Mouse (Mus musculus): ENCODE results near the gene Hsd17b12. TPM values are rescaled to one million over a fixed set of nuclear protein-coding genes. Genes with fewer than 3 reads are reported as not detected.
A peak's percentile ranks its signal among the peaks of the same experiment; 100 is the strongest.

The Hsd17b12 gene
- total RNA-seq, 2 experiments from 2014 or later, result 31.3 to 31.6 TPM

DNA sequence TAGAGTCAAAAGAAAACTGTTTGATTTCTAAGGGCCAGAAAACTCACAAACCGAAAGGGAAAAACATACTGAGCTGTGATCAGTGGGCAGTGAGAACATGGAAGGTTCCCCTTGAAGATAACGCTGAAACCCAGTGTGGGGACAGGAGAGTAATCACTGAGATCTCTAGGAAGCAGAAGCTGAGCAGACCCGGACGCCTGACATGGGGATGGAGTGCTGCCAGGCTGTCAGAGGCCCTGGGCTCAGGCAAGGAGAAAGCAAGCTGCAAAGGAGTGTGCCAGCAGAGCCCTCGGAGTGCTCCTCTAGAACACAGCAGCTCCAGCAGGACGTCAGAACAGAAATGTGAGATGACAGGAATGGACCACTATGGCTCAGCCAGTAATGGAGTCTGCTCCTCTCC, 133.1 kb downstream of the Hsd17b12 start:
- no peak for DNase-seq (ENCODE audit: low spot score in 2 of 2)

DNA sequence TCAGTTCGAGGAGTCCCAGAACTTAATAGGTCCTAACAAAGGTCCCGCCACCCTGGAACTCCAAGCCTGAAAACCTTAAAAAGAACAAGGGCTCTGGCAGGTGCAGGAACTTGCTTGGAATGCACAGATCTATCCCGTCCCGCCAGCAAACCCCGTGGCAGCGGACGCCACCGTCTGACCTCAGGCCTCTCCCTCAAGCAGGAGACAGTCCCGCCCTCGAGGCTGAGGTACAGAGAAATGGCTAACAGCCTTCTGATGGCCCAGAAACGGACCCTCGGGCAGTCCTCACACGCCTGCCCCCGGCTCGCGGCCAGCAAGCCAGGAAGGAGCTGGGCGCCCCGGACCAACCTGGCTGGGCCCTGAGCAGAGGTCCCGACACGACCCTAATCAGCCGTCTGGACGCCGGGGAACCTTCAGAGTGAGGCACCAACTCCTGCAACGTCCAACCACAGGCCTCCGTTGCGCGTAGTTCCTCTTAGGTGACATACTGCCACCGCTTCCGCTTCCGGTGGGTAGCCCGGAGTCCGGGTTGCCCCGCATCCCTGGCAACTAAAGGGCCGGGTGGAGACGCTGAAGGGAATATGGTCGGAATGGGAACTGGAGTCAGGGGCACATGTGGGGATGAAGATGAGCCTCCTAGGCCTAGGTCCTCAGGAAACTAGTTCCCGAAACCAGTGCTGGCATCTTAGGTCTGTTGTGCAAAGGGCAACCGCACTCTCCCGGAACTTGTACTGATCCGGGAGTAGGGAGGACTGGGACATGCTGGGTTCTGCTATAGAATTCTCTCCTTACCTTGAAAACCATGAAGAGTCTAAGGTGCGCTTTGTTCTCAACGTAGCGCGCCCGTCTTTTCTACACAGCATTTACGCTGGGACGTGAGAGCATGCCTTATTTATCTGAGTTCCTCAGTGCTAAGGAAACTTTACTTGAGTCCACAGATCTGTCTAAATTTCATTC, 147.2 kb downstream of the Hsd17b12 start, which contains the start of gene Alkbh3:
Alkbh3 (minus strand) TSS at position 473 of the 957 bp plus-strand sequence.
- peak; percentile 84 to 91 for DNase-seq (ENCODE audit: low spot score in 2 of 2)

DNA sequence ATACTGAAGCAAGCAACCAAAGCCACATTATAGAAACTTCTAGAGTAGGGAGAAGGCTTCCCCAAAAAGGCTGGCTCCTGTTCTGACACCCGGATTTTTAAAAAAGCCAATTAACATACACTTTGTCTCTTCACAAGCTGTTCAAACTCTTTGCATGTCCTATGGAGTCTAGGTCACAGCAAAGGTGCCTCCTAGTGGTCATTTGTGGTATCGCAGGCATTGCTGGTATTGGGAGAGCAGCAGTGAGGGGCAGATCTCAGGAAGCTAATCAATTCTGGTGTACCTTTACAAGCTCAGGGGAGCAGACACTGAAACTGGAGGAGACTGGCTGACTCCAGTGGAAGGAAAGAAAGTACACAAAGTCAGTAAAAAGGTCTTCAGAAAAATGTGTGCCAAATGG, 155.4 kb downstream of the Hsd17b12 start:
- peak; percentile 71 to 83 for DNase-seq (ENCODE audit: low spot score in 2 of 2)

DNA sequence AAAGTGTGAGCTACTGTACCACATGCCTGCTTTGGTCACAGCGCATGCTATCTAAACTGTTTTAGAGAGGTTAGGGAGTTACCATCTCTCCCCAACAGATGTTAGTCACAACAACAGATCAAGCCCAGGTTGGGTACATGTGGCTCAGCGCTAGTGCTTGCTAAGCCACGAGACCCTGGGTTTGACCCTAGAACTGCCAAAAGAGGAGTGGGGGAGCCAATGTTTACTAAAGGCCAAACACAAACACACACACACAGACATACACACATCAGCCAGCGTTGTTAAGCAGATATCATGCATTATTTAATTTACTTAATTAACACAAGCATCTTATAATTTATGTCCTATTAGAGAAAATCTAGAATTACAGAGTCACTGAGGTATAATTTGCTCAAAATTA, 155.8 kb downstream of the Hsd17b12 start:
- DNase-seq (ENCODE audit: low spot score in 2 of 2), result no peak

DNA sequence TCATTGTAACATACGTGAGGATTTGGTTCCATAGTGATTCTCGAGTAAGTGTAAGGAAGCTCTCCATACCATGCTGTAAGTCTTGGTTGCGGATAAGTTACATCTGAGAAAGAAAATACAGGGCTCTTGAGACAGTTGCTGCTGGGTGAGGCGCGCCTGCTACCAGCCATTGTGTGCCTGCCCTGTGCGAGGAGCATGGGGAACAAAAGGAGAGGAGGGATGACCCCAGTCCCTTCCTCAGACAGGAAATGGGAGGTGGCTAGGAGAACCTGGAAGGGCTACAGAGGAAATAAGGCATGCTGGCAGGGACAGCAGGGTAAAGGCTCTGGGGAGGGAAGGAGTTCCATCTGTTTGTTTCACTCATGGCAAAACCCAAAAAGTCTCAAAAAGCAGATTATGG, 156.4 kb downstream of the Hsd17b12 start:
- no peak for DNase-seq (ENCODE audit: low spot score in 2 of 2)

DNA sequence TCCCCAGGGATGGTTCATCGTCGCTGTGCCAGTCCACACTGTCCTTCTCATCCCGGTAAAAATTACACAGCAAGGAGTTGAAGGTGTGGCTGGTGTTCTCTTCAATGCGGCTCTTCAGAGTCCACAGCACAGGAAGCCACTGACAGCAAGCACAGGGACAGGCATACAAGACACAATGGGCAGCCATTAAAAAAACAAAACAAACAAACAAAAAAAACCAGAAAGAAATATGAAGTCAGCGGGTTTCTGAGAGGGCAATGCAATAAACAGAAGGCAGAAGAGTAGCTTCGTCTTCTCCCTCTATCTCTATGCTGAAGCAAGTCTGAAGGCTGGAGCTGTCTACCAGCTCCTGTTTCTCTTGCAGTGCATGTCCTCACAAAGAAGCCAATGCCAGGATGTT, 161.5 kb downstream of the Hsd17b12 start, which contains the start of gene Gm27027:
Gm27027 (minus strand) TSS at position 101 of the 400 bp plus-strand sequence.
- no peak for DNase-seq (ENCODE audit: low spot score in 2 of 2)

DNA sequence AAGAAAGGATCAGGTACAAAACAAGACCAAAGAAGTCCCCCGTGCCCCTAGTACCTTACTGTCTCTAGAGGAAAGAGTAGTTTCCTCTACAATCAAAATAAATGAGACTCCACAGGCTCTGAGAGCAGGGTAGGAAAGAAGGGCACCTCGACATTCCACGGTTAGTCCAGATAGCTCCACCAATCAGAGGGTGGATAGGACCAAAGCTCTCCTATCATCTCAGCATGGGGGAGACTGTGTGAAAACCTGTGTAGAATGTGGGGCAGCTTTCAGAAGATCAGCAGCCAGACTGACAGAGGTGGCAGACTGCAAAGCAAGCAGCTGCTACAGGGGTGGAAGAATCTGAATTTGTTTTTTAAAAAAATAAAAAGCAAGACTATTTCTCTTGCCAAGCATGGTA, 165.0 kb downstream of the Hsd17b12 start:
- no peak for DNase-seq (ENCODE audit: low spot score in 2 of 2)

DNA sequence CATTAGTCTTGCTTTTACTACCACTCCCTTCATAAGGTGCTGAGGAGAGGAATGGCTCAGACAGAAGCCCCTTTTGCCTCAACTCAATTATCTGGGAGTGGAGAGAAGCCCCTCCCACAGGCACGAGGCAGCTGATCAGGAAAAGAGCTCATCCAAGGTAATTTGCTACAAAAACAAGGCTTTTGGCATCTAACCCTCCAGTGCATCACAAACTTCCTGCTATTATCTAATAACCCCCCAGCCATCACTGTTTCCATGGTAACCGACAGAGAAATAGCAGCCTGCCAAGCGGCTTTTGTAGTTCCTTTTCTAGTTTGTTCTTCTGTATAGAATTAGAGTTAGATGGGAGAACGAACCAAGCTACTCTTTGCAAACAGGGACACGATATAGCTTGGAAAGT, 165.5 kb downstream of the Hsd17b12 start:
- DNase-seq (ENCODE audit: low spot score in 2 of 2), result no peak

DNA sequence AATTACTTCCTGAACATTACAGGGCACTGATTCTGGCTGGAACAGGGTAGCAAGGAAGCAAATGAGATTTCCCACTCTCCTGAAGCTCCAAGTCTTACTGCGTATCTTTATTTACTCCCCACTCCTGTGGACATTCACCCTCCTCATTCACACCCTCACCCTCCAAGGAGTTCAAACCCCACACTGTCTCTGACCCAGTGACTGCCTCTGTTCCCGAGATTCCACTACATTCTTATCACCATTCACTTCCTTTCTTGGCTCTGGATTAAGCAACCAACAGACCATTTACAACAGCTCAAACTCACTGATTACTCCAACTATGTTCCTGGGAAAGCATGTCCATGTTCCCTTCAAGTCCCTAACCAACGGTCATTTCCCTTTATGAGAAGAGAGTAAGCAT, 166.4 kb downstream of the Hsd17b12 start:
- no peak for DNase-seq (ENCODE audit: low spot score in 2 of 2)

DNA sequence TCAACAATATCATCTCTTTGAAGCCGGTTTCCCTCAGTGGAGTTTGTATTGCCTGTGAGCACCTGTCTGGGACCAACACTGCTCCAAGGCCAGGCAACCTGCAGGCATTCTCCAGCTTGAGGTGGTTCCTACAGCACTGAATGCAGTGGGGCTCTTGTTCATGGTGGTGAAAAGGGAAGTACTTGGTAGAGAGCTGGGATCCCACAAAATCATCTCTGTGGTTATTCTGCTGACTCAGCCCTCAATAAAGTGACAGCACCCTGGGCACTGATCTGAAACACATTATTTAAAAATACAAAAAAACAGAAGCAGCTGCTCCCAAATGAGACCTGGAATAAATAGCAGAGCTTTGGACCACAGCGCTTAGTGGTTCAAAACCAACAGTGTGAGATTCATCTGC, 169.3 kb downstream of the Hsd17b12 start:
- no peak for DNase-seq (ENCODE audit: low spot score in 2 of 2)

Small RNAs within 50 kb of the gene (microRNA-seq; reads per million reads assigned to microRNA genes)
- not detected for gene Gm23630

Other genes starting within 250 kb of the Hsd17b12 start
- 10 to 100 TPM; 29.8 to 35.1 TPM for gene Gm13889, start 200.8 kb downstream of the Hsd17b12 start, total RNA-seq (2021)
- gene Gm27027, start 161.6 kb downstream of the Hsd17b12 start, total RNA-seq (2021), result not detected
- gene Alkbh3, start 147.2 kb downstream of the Hsd17b12 start, total RNA-seq (2021), result 10 to 100 TPM; 67.6 to 70.5 TPM
- 10 to 100 TPM; 21.5 to 23.2 TPM for gene Ttc17, start 248.7 kb upstream of the Hsd17b12 start, total RNA-seq (2021)

Data from gastrocnemius, postnatal 4 days (tissue).